Mouse (Mus musculus) kidney, adult 2 months (tissue): Measurements from ENCODE around the gene Smim12.

Experiments used
- CTCF ChIP-seq: fragments of 200-500 bp; conservative IDR thresholded peaks from 2 replicates; pipeline ENCODE4 v1.5.1; 2011; ENCODE audit warnings: low read depth, mild to moderate bottlenecking, control low read depth, low read length, moderate library complexity, mixed read lengths; ENCODE audit not compliant: insufficient read depth, insufficient read length
- POLR2A ChIP-seq: fragments of 200-500 bp; IDR thresholded peaks from one replicate; pipeline ENCODE4 v1.6.1; 2011; ENCODE audit warnings: low read depth, low read length, control low read depth

- no peak for TF ChIP-seq CTCF
- no peak for TF ChIP-seq POLR2A
These were observed 10.0 kb upstream of the Smim12 start for GRCm38 (mm10) chr4:127233416-127234125.
